Mouse (Mus musculus): ENCODE measurements around the gene Bloc1s3.

Bloc1s3 gene

DNA sequence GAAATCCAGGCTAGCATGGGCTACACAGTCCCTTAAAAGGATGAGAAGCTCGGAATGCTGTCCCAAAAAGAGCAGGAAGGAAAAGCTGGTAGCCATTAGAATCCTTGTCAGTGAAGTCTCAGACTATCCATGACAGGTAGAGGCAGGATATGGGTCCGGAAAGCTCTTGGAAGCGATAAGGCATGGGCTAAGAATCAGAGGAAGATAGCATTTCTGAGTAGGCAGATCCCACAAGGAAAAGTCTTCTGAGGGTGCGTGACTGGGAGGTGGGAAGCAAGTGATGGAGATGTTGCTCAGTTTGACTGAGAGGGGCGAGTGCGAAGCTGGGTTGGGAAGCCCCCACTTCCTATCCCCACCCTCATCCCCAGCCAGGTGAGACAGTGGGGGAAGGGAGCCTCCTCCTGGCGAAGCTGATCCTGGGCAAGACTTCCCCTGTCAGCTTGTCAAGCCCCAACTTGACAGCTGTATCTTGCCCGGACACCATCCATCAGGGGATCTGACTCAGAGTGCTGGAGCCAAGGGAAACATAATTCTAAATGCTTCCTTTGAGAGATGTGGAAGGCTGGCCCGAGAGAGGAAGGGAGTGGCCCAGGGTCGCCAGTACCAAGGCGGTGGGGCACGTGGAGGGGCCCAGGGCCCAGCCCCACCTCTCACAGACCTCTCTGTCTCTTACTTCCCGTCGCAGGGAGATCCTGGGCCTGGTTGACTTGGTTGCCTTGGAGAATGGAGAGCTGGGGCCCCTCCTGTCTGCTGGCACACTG is 30.4 kb downstream of the Bloc1s3 start:
- DNase-seq (ENCODE audit: low spot score in 2 of 2): no peak

GRCm38 (mm10) chr7:19477084-19477483 is 31.1 kb downstream of the Bloc1s3 start:
- no peak for DNase-seq (ENCODE audit: low spot score in 2 of 2)

- peak; percentile 79 to 81 for DNase-seq (ENCODE audit: low spot score in 2 of 2)
Measured at GRCm38 (mm10) chr7:19473875-19474443, 34.2 kb downstream of the Bloc1s3 start.

DNA sequence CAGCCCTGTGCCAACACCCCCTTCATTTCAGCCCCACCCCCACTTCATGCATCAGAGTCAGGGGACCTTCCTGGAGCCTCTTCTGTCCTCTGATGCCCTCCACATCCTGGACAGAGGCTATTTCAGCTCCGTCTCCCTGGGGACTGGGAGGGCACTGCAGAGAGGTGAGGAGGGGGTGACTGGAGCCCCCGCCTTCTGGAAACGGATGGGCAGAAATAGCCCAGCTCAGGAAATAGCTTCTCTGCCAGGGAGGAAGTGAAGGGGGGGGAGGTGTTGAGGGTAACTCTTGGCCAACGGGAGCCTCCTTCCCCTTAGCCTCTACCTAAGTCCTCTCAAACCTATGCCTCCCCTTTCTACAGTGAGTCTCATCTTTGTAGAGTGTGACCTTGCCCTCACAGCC is 35.8 kb downstream of the Bloc1s3 start:
- no peak for DNase-seq (ENCODE audit: low spot score in 2 of 2)

GRCm38 (mm10) chr7:19470308-19470707 is 37.9 kb downstream of the Bloc1s3 start:
- no peak for DNase-seq (ENCODE audit: low spot score in 2 of 2)

DNA sequence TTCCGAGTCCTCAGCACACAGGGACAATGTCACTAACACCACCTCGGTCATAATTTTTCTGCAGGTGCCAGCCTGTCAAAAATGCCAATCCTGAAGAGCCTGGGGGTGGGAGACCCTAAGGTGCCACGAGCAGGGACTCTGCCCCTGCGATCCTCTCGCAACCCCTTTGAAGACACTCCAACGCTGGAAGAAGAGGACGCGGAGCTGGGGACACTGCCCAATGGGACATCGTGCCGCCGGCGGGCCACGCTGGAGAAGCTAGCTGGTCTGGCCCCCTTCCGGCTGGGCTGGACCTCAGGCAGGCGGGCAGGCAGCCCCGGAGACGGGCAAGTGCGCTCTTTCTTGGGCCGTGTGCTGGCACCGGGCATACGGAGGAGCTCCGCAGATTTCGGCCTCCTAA is 38.8 kb downstream of the Bloc1s3 start:
- DNase-seq (ENCODE audit: low spot score in 2 of 2): no peak

DNA sequence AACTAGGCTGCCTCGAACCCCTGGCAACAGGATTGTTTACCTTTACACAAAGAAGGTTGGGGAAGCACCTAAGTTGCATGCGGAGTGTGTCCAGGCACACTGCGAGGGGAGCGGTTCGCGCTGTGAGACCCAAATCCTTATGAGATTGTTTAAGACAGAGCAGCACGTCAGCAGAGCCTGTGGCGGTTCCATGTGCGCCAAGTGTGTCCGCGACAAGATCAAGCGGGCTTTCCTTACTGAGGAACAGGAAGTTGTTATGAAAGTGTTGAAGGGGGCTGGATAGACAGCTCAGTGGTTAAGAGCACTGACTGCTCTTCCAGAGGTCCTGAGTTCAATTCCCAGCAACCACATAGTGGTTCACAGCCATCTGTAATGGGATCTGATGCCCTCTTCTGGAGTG is 39.9 kb downstream of the Bloc1s3 start:
- DNase-seq (ENCODE audit: low spot score in 2 of 2): no peak

- DNase-seq (ENCODE audit: low spot score in 2 of 2): no peak
Measured at GRCm38 (mm10) chr7:19467638-19468037, 40.5 kb downstream of the Bloc1s3 start.

DNA sequence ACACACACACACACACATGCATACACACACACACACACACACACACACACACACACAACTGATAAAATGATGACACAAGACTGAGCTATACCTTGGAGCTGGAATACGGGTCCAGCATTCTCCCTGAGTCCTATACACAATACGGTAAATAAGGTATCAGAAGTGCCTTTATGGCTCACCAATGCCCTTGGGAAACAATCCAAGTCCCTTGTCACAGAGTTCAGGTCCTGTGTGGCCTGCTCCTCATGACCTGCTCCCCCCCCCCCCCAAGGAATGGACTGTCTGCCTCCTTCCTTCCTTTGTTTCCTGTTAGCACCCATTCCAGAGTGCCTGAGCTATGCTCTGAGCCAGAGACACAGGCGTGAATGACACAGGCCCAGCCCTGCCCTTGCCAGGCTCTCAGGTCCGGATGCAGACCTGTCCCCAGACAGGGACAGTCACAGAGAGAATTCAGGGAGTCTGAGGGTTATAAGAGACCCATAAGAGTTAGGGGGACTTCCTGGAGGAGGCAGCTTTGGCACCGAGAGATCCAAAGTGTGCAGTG is 41.5 kb downstream of the Bloc1s3 start:
- DNase-seq (ENCODE audit: low spot score in 2 of 2): no peak

DNA sequence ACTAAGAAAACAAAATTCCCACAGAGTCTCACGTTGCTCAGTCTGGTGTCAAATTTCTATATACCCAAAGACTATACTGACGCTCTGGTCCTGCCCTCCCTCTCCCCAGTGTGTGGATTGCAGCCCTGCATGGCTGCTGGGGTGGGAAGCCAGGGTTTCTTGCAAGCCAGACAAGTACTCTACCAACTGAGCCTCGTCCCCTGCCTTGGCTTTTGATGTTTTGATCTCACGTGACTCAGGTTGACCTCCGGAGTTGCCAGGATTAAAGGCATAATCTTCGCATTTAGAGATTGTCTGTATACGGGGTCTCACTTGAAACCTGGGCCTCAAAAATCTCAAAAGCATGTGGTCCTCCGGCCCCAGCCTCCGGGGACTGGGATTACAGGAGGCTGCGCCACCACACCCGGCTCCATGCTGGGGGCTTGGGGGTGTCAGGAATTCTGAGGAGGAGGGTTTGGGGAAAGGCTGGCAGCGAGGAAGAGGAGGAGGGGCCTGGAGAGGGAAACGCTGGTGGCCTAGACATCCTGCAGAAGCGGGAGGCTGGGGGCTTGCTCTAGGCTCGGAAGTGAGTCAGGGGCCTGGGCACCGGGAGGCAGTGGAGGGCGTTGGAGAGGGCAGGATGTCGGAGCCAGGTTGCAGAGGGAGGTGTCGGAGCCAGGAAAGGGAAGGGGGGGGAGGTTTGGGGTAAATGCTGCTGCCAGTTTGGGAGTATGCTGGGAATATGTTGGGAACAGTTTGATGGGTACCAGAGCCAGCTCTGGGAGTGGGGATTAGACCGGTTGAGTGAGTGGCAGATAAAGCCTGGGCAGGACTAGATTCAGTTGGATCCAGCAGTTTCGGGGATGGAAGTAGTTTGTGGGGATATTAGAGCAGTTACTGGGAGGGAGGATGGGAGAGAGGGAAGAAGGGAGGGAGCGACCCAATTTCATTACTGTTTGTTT is 43.5 kb downstream of the Bloc1s3 start:
- DNase-seq (ENCODE audit: low spot score in 2 of 2): no peak

DNA sequence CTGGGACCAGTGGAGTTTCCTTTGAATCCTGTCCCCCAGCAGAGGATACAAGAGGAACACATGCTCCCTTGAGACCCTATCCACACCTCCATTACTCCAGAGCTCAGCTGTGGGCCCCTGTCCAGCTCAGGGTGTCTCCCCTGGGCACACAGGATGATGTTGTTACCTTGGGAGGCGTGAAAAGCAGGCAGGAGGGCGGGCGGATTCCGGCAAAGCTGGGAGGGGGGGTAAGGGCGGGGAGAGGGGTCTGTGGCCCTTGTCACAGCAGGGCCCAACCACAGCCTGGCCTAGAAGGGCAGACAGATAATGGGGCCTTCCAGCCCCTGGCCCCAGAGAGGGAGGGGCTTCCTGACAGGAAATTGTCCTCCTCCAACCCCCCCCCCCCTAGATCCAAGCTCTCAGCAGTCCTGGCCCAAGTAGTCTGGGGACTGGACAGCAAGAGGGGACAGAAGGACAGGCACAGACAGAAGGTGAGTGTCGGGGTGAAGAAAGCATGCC is 45.2 kb downstream of the Bloc1s3 start, which contains the start of gene Exoc3l2:
Exoc3l2 (plus strand) TSS at position 448 of the 498 bp plus-strand sequence.
- no peak for DNase-seq (ENCODE audit: low spot score in 2 of 2)

DNA sequence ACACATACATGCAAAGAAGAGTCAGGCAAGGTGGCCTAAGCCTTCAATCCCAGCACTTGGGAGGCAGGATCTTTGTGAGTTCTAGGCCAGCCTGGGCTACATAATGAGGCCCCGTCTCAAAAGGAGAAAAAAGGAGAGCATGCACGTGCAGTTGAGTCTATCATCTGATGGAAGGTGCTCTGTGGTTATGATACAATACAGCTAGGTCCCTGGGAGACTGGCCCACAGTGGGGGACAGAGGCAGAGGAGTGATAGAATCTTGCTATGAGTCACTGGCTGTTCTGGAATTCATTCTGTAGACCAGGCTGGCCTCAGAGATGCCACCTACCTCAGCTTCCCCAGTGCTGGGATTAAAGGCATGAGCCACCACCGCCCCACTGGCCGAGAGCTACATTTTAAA is 45.7 kb downstream of the Bloc1s3 start:
- no peak for DNase-seq (ENCODE audit: low spot score in 2 of 2)

DNA sequence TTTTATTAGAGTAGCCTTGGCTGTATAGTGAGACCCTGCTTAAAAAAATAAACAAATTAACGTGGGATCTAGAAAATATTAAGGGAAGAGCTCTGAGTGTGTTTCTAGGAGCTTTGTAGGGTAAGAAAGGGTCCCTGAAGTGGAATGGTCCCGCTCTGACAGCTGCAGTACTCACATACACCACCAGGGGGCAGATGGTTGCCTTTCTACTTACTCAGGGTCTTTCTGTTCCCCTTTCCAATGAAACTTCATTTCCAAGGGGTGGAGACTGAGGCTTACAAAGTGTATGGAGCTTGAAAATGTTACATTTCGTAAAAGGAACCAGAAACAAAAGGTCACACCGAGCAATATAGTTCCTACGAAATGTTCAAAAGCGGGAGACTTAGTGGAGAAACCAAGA is 46.7 kb downstream of the Bloc1s3 start:
- peak; percentile 65 to 75 for DNase-seq (ENCODE audit: low spot score in 2 of 2)

- DNase-seq (ENCODE audit: low spot score in 2 of 2): no peak
Measured at GRCm38 (mm10) chr7:19460500-19460899, 47.7 kb downstream of the Bloc1s3 start.

DNA sequence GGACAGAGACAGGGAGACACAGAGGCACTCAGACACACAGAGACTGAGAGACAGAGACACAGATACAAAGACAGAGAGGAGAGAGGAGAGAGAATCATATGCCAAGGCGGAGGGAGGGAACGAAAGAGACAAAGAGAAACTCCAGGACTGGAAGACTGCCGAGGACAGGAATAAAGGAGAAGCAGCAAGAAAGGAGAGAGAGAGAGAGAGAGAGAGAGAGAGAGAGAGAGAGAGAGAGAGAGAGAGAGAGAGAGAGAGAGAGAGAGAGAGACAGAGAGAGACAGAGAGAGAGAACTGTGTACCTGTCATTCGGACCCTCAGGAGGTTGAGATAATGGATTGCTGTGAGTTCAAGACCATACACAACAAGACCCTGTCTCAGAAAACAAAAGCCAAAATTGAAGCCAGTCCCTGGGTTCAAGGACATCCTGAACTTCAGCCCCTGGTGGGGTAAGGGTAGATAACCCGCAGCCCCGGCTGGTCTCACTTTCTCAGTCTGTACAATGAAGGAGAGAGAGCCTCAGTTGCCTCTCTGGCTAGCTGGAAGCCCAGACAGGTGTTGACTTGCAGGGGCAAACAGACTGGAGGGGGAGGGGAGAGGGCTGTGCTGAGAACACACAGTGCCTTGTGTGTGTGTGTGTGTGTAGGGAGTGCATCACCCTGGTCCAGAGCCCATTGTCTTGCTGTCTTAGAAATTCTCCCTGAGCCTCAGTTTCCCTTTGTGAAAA is 48.9 kb downstream of the Bloc1s3 start:
- DNase-seq (ENCODE audit: low spot score in 2 of 2): no peak

DNA sequence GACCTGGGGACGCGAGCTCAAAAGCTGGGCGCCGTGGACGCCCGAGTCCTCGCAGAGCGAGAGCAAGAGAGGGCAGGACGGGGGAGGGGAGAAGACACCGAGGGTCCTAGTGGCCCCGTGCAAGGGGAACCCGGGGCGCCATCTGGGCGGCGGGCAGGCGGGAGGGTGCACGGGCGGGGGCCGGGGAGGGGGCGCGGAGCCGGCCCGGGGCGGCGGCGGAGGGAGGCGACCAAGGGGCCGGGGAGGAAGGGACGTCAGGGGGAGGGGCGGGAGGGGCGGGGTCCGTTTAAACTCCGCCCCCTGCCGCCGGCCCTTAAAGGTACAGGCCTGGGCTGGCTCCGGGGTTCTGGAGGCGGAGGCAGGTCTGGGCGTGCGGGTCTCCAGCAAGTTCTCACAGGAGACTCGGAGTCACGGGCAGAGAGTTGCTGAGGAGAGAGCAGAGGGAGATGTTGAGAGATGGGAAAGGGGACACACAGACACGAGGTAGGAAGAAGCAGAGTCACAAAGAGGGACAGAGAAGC is 49.5 kb downstream of the Bloc1s3 start, which contains the start of gene Mark4:
Mark4 (minus strand) TSS at position 231 of the 521 bp plus-strand sequence.
- DNase-seq (ENCODE audit: low spot score in 2 of 2): peak; percentile 66 to 71

DNA sequence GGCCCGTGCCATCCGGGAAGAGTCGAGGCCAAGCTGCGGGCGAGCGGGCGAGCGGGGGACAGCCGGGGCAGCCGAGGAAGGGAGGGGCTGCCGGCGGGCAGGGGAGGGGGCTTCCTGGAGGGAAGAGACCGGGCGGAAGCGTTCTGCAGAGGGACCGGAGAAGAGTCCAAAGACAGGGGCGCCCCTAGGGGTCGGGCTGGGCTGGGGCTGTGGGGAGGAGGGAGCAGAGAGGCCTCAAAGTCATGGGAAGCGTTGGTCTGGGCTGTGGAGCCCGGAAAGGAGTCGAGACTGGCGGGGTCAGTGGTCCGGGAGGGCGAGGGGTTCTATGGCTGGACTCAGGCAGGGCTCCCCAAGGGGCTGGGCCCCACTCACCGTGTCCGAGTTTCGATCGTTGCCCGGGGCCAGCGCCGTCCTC is 50.1 kb downstream of the Bloc1s3 start:
- peak; percentile 22 to 41 for DNase-seq (ENCODE audit: low spot score in 2 of 2)

DNA sequence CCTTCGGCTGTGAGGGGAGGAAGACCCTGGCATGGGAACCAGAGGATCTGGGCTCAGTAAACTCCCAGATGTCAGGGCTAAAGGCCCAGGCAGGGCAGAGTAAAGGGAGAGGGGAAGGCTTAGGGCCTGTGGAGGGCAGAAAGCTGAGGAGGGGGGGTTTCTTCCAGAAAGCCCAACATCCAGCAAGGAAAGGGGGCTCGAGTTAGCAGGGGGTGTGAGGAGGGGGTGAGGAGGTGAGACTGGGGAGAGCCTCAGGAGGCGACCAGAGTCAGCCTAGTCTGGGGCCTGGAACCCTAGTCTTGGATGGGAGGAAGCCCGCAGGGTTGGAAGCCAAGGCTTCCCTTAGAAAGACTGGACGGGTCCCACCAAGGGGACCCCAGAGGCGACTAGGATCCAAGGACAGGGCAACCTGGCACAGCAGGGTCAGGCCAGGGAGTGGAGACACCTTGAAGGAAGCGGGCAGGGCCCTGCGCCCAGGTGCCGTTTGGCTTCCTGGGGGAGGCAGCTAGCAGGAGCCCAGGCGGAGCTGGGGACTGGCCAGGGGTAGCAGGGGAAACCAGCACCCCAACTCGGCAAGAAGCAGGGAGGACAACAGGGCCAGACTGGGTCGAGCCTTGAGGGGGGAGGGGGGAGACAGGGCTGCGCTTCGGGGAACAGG is 50.6 kb downstream of the Bloc1s3 start:
- no peak for DNase-seq (ENCODE audit: low spot score in 2 of 2)

DNA sequence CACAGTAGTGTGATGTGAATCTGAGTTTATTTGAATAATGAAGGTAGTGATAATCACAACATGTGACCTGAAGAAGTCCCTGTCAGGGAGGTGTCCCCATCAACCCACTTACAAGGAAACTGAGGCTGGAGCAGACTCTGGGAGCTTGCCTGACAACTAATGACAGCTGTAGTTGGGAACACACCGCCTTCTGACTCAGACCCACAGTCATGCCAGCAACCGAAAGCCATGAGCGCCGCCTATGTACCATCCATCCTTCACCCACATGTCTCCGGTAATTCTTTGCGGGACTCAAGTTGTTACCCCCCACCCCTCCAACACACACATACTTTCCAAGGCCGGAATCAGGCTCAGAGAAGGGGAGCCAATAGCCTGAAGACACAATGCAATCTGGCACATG is 51.5 kb downstream of the Bloc1s3 start:
- DNase-seq (ENCODE audit: low spot score in 2 of 2): peak in 1 of 2 experiments; percentile 29

GRCm38 (mm10) chr7:19455819-19456495 is 52.2 kb downstream of the Bloc1s3 start:
- no peak for DNase-seq (ENCODE audit: low spot score in 2 of 2)

All from frontal cortex, postnatal 36 days (tissue).